Mouse (Mus musculus): ENCODE data around the gene Icam1. TPM values are rescaled to one million over a fixed set of nuclear protein-coding genes. Genes with fewer than 3 reads are reported as not detected.
"Not testable (repeated sequence)": the region's sequence is repeated elsewhere in the genome, so short reads cannot be mapped to it uniquely, and the experiment has no call there.

The Icam1 gene
- polyA plus RNA-seq, 1 experiment from 2014 or later, result 10.3 TPM

- Histone ChIP-seq H3K27ac (ENCODE audit: low read depth, low read length) (peak overlapping the region; percentile 42; the same call in 1 of the 2 replicates), H3K27me3 (ENCODE audit: control insufficient read depth, insufficient read depth, low read length) (no peaks in the 10 kb centered on the region; the same call in 1 of the 2 replicates), H3K9ac (ENCODE audit: low read depth, low read length) (no peak overlapping the region), H3K4me3 (ENCODE audit: low read length) (no peak overlapping the region), H3K36me3 (ENCODE audit: control insufficient read depth, insufficient read depth, low read length) (no peaks in the 10 kb centered on the region), H3K4me1 (ENCODE audit: control insufficient read depth, insufficient read depth, low read length) (0 out of 2 replicates have a peak, but pooled peaks cover 10% of the 10 kb centered on the region), H3K9me3 (ENCODE audit: control insufficient read depth, low read length) (no peaks in the 10 kb centered on the region), H3K4me2 (replicated peaks; ENCODE audit: low read depth, low read length) (no peak overlapping the region)
- 21% methylated on average over 7 of the region's 7 CpGs for WGBS
- ATAC-seq (ENCODE audit: low FRiP score, low TSS enrichment), result no peak
Observed at GRCm38 (mm10) chr9:20987953-20988352, 27.8 kb upstream of the Icam1 start.

DNA sequence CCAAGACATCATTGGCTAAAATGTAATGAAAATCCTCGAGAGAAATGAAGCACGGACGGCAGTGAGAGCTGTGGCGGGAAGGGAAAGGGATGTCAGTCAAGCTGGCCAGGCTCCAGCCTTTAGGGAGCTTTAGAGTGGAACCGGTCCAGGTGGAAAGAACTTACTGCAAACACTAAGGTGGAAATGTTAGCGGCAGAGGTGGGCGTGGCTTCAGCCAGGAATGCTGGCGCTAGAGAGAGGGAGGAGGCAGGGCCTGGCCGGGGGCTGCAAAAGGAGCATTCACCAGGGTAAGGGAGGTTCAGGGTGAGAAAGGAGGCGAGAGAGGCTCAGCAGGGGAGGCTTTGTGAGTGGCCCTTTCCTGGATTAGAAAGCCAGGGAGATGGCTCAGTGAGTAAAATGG, 24.9 kb upstream of the Icam1 start:
- H3K4me3 ChIP-seq (ENCODE audit: low read length), result 0 out of 2 replicates have a peak overlapping the region, but pooled peaks have one; percentile 2
- no peaks in the 10 kb centered on the region; the same call in 1 of the 2 replicates for H3K27me3 ChIP-seq (ENCODE audit: control insufficient read depth, insufficient read depth, low read length)
- H3K9me3 ChIP-seq (ENCODE audit: control insufficient read depth, low read length), result no peaks in the 10 kb centered on the region
- no peak overlapping the region for H3K27ac ChIP-seq (ENCODE audit: low read depth, low read length)
- 0 out of 2 replicates have a peak, but pooled peaks cover 6% of the 10 kb centered on the region for H3K4me1 ChIP-seq (ENCODE audit: control insufficient read depth, insufficient read depth, low read length)
- ATAC-seq (ENCODE audit: low FRiP score, low TSS enrichment), result 0 out of 2 replicates have a peak, but pooled peaks have one; percentile 10
- WGBS, result 2% methylated on average over 10 of the region's 10 CpGs
- 0 out of 2 replicates have a peak overlapping the region, but pooled peaks have one; percentile 8 for H3K9ac ChIP-seq (ENCODE audit: low read depth, low read length)
- H3K36me3 ChIP-seq (ENCODE audit: control insufficient read depth, insufficient read depth, low read length), result no peaks in the 10 kb centered on the region
- H3K4me2 ChIP-seq (replicated peaks; ENCODE audit: low read depth, low read length), result peak overlapping the region; percentile 21; the same call in 1 of the 2 replicates

DNA sequence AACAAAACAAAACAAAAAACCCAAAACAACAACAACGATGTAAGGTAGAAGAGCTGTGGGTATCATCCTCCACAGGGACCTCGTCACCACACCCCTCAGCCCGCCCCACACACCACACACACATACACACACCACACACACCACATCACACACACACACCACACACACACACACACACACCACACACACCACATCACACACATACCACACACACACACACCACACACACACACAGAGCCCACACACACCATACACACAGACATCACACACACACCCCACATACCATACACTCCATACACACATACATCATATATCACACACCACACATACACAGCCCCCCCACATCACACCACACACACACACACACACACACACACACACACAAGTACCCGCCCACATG, 24.2 kb upstream of the Icam1 start:
- H3K27me3 ChIP-seq (ENCODE audit: control insufficient read depth, insufficient read depth, low read length), result no peaks in the 10 kb centered on the region; the same call in 1 of the 2 replicates
- WGBS, result 93% methylated on average over 4 of the region's 4 CpGs
- no peak overlapping the region for H3K4me2 ChIP-seq (replicated peaks; ENCODE audit: low read depth, low read length)
- H3K27ac ChIP-seq (ENCODE audit: low read depth, low read length), result no peak overlapping the region
- H3K9me3 ChIP-seq (ENCODE audit: control insufficient read depth, low read length), result no peaks in the 10 kb centered on the region
- no peak for ATAC-seq (ENCODE audit: low FRiP score, low TSS enrichment)
- H3K9ac ChIP-seq (ENCODE audit: low read depth, low read length), result no peak overlapping the region
- no peaks in the 10 kb centered on the region for H3K36me3 ChIP-seq (ENCODE audit: control insufficient read depth, insufficient read depth, low read length)
- no peak overlapping the region for H3K4me3 ChIP-seq (ENCODE audit: low read length)
- H3K4me1 ChIP-seq (ENCODE audit: control insufficient read depth, insufficient read depth, low read length), result 0 out of 2 replicates have a peak, but pooled peaks cover 6% of the 10 kb centered on the region

DNA sequence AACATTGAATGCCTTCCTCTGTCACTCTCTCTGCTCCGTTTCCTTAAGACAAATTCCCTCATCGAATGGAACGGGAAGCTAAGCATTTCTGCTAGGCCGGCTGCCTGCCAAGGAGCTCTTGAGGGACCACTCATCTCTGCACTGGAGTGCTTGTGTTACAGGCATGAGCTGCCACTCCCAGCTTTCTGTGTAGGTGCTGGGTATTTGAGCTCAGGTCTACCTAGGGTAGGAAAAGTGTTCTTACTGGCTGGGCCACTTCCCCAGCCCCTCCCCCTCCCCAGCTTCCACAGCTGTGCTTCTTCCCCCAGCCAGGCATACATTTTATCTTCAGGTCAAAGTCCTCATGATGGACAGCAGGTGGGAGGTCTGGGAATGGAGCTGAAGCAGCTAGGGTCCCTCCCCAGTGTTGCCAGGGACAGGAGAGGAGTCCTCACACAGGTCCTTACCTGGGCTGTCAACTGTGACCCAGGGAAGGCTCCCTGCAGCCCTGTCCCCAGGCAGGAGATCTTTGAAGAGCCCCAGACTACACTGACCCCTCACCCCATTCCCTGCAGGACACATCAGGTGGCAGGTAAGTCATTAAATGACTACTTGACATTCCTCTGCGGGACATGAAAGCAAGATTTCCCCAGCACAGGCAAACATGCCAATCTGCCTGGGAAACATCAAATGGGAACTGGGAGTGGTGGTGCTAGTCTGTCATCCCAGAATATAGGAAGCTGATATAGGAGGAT, 22.5 kb upstream of the Icam1 start:
- Histone ChIP-seq H3K9ac (ENCODE audit: low read depth, low read length) (no peak overlapping the region; the same call in 1 of the 2 replicates), H3K27ac (ENCODE audit: low read depth, low read length) (no peak overlapping the region), H3K9me3 (ENCODE audit: control insufficient read depth, low read length) (no peaks in the 10 kb centered on the region), H3K4me2 (replicated peaks; ENCODE audit: low read depth, low read length) (no peak overlapping the region), H3K36me3 (ENCODE audit: control insufficient read depth, insufficient read depth, low read length) (no peaks in the 10 kb centered on the region), H3K27me3 (ENCODE audit: control insufficient read depth, insufficient read depth, low read length) (no peaks in the 10 kb centered on the region; the same call in 1 of the 2 replicates), H3K4me3 (ENCODE audit: low read length) (no peak overlapping the region), H3K4me1 (ENCODE audit: control insufficient read depth, insufficient read depth, low read length) (0 out of 2 replicates have a peak, but pooled peaks cover 6% of the 10 kb centered on the region)
- ATAC-seq (ENCODE audit: low FRiP score, low TSS enrichment), result 0 out of 2 replicates have a peak, but pooled peaks have one; percentile 21
- WGBS, result 59% methylated on average over 5 of the region's 5 CpGs

GRCm38 (mm10) chr9:20995069-20995468, 20.7 kb upstream of the Icam1 start:
- Histone ChIP-seq H3K9me3 (ENCODE audit: control insufficient read depth, low read length) (no peaks in the 10 kb centered on the region), H3K4me3 (ENCODE audit: low read length) (no peak overlapping the region), H3K27ac (ENCODE audit: low read depth, low read length) (no peak overlapping the region), H3K4me2 (replicated peaks; ENCODE audit: low read depth, low read length) (no peak overlapping the region), H3K9ac (ENCODE audit: low read depth, low read length) (no peak overlapping the region), H3K36me3 (ENCODE audit: control insufficient read depth, insufficient read depth, low read length) (no peaks in the 10 kb centered on the region), H3K4me1 (ENCODE audit: control insufficient read depth, insufficient read depth, low read length) (0 out of 2 replicates have a peak, but pooled peaks cover 6% of the 10 kb centered on the region), H3K27me3 (ENCODE audit: control insufficient read depth, insufficient read depth, low read length) (no peaks in the 10 kb centered on the region)
- ATAC-seq (ENCODE audit: low FRiP score, low TSS enrichment), result no peak
- whole genome bisulfite sequencing, result 66% methylated on average over 3 of the region's 3 CpGs

DNA sequence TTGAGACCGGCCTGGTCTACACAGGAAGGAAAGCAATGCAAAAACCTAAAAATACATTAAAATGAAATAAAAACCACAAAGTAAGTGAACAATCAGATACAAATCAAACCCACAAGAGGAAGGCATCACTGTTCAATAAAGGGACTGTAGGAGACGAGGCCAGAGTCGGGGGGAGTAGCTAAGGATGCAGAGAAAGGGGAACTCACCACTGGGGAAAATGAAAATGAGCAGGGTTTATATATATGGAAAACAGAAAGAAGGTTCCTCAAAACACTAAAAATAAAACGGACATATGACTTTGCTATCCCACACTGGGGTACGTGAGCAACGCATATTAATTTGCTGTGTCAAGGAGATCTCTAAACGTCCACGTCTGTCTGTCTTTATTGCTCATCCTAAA, 18.7 kb upstream of the Icam1 start:
- 89% methylated on average over 8 of the region's 8 CpGs for WGBS
- Histone ChIP-seq H3K36me3 (ENCODE audit: control insufficient read depth, insufficient read depth, low read length) (no peaks in the 10 kb centered on the region), H3K27ac (ENCODE audit: low read depth, low read length) (no peak overlapping the region), H3K9ac (ENCODE audit: low read depth, low read length) (no peak overlapping the region), H3K4me1 (ENCODE audit: control insufficient read depth, insufficient read depth, low read length) (no peaks in the 10 kb centered on the region), H3K4me3 (ENCODE audit: low read length) (no peak overlapping the region), H3K4me2 (replicated peaks; ENCODE audit: low read depth, low read length) (no peak overlapping the region), H3K27me3 (ENCODE audit: control insufficient read depth, insufficient read depth, low read length) (no peaks in the 10 kb centered on the region), H3K9me3 (ENCODE audit: control insufficient read depth, low read length) (no peaks in the 10 kb centered on the region)
- ATAC-seq (ENCODE audit: low FRiP score, low TSS enrichment), result no peak

DNA sequence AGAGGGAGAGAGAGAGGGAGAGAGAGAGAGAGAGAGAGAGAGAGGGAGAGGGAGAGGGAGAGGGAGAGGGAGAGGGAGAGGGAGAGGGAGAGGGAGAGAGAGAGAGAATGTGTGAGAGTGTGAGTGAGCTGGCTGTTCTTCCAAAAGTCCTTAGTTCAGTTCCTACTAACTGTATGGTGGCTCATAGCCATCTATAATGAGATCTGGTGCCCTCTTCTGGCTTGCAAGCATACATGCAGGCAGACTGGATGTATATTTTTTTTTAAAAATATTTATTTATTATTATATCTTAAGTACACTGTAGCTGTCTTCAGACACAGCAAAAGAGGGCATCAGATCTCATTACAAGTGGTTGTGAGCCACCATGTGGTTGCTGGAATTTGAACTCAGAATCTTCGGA, 17.4 kb upstream of the Icam1 start:
- not testable (repeated sequence) for H3K4me3 ChIP-seq (ENCODE audit: low read length); H3K36me3 ChIP-seq (ENCODE audit: control insufficient read depth, insufficient read depth, low read length); H3K27ac ChIP-seq (ENCODE audit: low read depth, low read length); H3K27me3 ChIP-seq (ENCODE audit: control insufficient read depth, insufficient read depth, low read length); H3K4me1 ChIP-seq (ENCODE audit: control insufficient read depth, insufficient read depth, low read length); H3K9me3 ChIP-seq (ENCODE audit: control insufficient read depth, low read length); H3K9ac ChIP-seq (ENCODE audit: low read depth, low read length); H3K4me2 ChIP-seq (replicated peaks; ENCODE audit: low read depth, low read length); ATAC-seq (ENCODE audit: low FRiP score, low TSS enrichment)
- 71% methylated on average over 1 of the region's 1 CpGs for WGBS

- Histone ChIP-seq H3K27me3 (ENCODE audit: control insufficient read depth, insufficient read depth, low read length) (no peaks in the 10 kb centered on the region), H3K9ac (ENCODE audit: low read depth, low read length) (no peak overlapping the region), H3K4me3 (ENCODE audit: low read length) (no peak overlapping the region), H3K36me3 (ENCODE audit: control insufficient read depth, insufficient read depth, low read length) (peaks cover 8% of the 10 kb centered on the region; the same call in 1 of the 2 replicates), H3K9me3 (ENCODE audit: control insufficient read depth, low read length) (no peaks in the 10 kb centered on the region), H3K4me1 (ENCODE audit: control insufficient read depth, insufficient read depth, low read length) (no peaks in the 10 kb centered on the region), H3K4me2 (replicated peaks; ENCODE audit: low read depth, low read length) (no peak overlapping the region), H3K27ac (ENCODE audit: low read depth, low read length) (no peak overlapping the region)
- ATAC-seq (ENCODE audit: low FRiP score, low TSS enrichment), result no peak
Observed at GRCm38 (mm10) chr9:21000811-21001210, 15.0 kb upstream of the Icam1 start.

GRCm38 (mm10) chr9:21001651-21002200, 14.1 kb upstream of the Icam1 start:
- Histone ChIP-seq H3K4me2 (replicated peaks; ENCODE audit: low read depth, low read length) (no peak overlapping the region; the same call in 1 of the 2 replicates), H3K4me3 (ENCODE audit: low read length) (no peak overlapping the region), H3K27ac (ENCODE audit: low read depth, low read length) (no peak overlapping the region), H3K4me1 (ENCODE audit: control insufficient read depth, insufficient read depth, low read length) (no peaks in the 10 kb centered on the region), H3K36me3 (ENCODE audit: control insufficient read depth, insufficient read depth, low read length) (peaks cover 16% of the 10 kb centered on the region; the same call in 1 of the 2 replicates), H3K27me3 (ENCODE audit: control insufficient read depth, insufficient read depth, low read length) (no peaks in the 10 kb centered on the region), H3K9me3 (ENCODE audit: control insufficient read depth, low read length) (no peaks in the 10 kb centered on the region), H3K9ac (ENCODE audit: low read depth, low read length) (no peak overlapping the region)
- WGBS, result 53% methylated on average over 6 of the region's 6 CpGs
- no peak for ATAC-seq (ENCODE audit: low FRiP score, low TSS enrichment)
